Mouse (Mus musculus) T-cell, adult 2 months (primary cell): Measurements from ENCODE around the gene Dpp7.

Experiments
- DNase-seq: peaks from one replicate; pipeline ENCODE4 v3.0.0; 2022; ENCODE audit warnings: low spot score

Gene Dpp7

GRCm38 (mm10) chr2:25365091-25365761 lies 9.1 kb upstream of the Dpp7 start, which contains the start of gene Uap1l1:
TSS of gene Uap1l1 (minus strand) at chr2:25365682.
- peak; percentile 47 for DNase-seq

DNA sequence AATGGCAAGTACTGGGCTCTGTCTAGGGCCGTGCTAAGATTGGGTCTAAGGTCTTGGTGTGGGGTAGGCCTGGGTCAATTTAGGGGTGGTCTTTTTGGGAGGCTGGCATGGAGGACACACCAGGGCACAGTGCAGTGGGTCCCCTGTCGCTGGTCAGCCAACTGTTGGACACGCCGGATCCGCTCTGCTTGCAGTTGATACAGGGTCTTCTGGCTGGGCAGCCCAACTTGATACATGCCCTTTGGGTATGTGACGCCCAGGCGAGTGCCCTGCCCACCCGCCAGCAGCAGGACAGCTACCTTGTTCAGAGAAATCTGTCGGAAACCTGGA lies 8.6 kb upstream of the Dpp7 start:
- no peak for DNase-seq

GRCm38 (mm10) chr2:25364313-25364712 lies 8.2 kb upstream of the Dpp7 start:
- no peak for DNase-seq

DNA sequence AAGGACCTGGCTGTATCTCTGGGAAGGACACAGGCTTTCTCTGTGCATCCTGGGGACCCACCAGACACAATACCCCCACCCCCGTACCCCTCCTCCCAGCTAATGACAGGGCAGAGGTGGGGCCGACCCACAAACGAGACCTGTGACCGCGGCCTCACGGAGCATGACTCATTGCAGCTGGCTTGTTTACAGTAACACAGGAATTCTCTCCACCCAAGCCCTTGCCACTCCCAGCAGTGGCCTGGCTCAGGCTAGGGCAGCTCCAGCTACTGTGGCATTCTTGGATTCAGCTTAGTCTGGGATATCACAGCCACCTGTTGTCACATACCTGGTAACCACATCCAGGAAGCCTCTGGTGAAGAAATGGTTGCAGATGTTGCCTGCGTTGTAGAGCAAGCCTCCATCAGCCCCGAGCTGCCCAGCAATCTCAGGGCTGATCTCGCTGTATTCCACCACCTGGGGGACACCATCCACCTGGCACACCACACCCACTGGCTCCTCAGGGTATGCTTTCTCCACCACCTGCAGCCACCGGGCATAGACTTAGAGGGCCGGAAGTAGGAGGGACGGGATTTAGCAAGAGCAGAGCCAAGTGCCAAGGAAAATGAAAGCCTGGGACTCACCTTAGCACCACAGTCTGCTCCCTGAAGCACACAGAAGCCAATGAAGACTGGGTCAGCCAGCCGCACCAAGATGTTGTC lies 7.5 kb upstream of the Dpp7 start:
- no peak for DNase-seq

- no peak for DNase-seq
Observed at GRCm38 (mm10) chr2:25359848-25360247, 3.7 kb upstream of the Dpp7 start.

DNA sequence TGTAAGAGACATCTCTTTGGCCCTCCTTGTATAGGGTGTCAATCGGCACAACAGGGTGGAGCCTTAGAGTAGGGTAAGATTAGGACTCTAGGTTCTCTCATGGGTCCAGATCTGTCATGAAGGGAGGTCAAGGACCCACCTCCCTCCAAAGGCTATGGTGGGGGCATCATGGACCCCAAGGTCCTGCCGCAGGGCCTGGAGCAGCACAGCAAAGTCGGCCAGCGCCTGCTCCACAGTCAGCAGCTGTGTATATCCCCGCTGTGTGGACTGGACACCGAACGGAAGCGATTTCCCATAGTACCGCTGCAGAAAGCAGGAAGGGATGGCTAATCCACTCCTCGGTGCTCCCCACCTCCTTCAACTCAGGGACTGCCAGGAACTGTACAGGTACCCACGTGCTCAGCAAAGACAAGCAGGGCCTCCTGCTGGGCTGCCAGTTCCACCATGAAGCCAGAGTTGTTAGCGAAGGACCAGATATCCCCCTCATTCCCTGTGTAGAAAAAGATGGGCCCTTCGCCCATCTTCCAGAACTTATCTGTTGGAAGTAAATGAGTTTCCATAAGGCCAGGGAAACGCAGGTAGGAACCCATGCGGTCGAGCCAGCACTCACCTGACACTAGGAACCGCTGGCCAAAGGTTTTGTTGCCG lies 616 bp downstream of the Dpp7 start:
- DNase-seq, result no peak

DNA sequence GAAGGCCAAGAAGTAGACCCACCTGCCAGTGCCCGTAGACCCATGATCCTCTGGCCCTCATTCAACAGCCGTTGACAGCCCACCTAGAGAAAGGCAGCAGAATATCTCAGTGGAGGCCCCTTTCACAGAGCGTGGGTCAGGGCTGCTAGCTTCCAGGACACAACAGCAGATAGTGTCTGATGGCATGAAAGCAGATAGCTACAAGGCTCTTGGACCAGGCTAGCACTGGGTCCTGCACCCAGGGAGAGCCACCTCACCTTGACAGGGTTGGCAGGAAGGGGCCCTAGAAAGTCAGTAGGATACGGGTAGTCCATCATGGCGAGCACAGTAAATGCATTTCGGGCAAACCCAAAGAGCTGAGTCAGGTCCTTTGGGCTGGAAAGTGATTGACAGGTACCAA lies 1.9 kb downstream of the Dpp7 start:
- DNase-seq, result no peak

DNA sequence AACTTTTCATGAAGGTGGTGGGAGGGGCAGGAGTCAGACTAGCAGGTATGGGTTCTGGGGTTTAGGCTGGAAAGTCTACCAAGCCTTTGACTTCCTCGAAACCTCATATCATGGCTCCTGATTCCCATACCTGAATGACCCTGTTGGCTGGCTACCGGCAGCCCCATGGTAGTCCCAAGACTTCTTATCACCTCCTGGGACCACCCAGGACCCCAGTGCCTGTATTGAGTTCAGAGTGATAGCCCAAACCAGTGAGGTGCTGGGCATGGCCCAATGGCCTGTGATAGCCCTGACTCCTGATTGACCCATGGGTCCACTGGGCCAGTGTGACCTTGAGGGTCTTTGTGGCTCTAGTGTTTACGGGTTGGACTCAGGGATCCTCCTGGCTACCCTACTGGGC lies 5.5 kb downstream of the Dpp7 start:
- no peak for DNase-seq

- no peak for DNase-seq
Observed at GRCm38 (mm10) chr2:25349499-25349898, 6.7 kb downstream of the Dpp7 start.

- DNase-seq, result no peak
Observed at GRCm38 (mm10) chr2:25348162-25348561, 8.0 kb downstream of the Dpp7 start.

- DNase-seq, result no peak
Observed at GRCm38 (mm10) chr2:25338303-25338702, 17.9 kb downstream of the Dpp7 start.

DNA sequence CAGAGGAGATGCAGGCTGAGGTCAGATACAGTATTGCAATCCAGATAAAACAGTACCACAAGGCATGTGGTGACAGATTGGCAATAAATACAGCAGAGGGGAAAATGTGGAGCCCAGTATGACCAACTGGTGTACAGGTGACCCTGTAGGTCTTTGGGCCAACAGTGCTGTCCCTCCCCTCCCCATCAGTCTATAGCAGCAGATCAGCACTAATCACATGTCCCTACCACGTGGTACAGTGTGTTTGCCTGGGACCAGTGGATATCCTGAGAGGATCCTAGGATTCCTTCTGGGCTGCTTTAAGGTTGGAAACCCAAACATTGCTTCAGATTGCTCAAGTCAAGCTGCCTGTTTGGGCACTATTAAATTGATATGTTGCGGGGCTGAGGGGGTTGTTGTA lies 22.6 kb downstream of the Dpp7 start:
- no peak for DNase-seq

DNA sequence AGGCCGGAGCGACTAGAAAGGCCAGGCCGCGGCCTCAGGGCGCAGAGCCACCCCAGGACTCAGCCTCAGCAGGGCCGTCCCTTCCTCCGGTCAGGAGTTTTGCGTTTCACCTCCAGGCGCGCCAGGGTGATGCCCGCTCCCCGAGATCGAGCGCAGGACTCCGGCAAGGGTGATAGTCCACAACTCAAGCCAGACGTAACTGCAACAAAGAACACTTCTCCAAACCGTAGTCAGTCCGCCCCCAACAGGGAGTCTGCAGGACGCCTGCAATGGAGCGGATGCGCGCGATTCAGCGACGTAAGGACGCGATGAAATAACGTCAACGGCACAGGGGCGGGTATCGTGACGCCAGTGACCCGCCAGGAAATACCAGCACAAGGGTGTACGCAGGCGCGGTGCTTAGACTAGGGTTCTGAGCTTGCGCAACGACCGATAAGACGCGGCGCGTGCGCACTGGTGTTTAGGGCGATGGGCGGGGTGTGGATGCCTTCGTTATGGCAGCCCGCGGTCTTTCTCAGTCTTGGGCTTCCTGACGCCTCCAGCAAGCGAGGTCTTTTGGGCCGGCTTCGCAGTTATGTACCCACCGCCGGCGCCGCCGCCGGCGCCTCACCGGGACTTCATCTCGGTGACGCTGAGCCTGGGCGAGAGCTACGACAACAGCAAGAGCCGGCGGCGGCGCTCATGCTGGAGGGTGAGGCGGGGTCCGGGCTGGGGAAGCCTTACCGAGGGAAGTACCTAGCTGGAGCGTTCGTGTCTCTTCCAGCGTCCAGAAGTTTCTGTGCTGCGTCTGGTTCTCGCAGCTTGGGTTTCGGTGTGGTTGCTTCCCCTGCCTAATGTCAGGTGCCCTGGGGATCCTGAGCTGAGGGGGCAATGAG lies 23.6 kb downstream of the Dpp7 start, which contains the start of gene Man1b1:
Man1b1 (plus strand) TSS at position 53 of the 875 bp plus-strand sequence.
- DNase-seq, result peak; percentile 100

- no peak for DNase-seq
Observed at GRCm38 (mm10) chr2:25331470-25331869, 24.7 kb downstream of the Dpp7 start.

- DNase-seq, result no peak
Observed at GRCm38 (mm10) chr2:25328440-25328839, 27.7 kb downstream of the Dpp7 start.

DNA sequence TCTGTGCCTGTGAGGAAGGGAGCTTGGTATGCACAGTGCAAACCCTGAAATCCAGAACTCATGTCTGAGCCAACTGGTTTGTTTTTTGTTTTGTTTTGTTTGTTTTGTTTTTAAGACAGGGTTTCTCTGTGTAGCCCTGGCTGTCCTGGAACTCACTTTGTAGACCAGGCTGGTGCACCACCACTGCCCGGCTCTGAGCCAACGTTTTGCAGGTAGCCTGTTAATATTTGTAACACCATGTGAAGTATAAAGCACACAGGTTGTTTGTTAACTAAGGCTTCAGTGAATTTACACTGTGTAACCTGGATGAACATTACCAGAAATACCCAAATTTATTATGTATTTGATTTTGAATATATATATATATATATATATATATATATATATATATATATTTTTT lies 30.1 kb downstream of the Dpp7 start:
- no peak for DNase-seq

DNA sequence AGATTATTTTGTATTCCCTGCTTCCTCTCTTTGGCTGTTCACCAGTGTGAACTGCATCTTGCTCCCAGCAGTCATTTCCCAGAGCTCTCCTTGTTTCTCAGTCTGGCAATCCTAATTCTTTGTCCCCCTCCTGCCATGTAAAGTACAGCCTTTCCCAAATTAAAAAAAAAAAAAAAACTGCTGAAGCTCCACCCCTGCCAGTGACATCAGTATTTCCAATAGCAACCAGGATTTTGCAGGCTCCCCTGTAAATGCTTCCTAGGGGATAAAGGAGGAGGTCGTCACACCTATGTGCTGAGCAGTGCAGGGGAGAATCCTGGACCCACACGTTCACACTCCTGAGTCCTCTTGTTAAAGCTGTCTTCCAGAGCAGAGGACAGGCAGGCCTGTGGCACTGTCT lies 36.1 kb downstream of the Dpp7 start:
- DNase-seq, result no peak

DNA sequence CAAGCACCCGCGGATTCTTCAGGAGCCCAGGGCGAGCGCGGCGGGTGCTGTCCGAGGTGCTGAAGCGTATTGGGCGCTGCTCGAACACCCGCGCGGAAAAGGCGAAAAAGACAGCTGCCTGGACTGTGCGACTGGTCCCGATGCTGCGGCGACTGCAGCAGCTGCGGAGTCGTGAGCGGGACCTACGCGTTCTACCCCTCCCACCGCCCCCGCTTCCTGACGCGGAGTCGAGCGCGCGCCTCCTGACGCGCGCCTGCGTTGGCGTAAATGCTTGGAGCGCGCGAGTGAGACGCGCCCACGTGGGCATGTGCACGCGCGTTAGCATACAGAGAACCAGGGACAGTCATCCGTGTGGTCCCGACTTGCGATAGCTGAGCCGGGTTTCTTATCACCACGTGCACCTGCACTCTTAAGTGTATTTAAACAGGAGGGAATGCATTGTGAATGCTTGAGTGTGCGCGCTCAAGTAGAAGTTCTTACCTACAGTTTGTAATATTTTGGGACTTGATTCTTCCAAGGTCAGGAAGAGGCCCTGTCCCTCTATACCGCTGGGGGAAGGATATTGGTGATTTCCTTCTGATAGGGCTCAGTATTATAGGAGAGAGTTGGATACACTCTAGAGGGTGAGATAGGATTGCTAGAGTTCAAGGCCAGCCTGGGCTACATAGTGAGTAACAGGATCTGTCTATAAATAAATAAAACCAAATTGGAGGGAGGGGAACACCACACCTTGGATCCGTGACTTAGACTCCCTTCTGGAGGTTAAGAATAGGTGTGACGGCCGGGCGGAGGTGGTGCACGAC lies 37.0 kb downstream of the Dpp7 start, which contains the start of gene Grin1:
Grin1 (minus strand) TSS at position 217 of the 803 bp plus-strand sequence.
- peak; percentile 21 for DNase-seq

- DNase-seq, result no peak
Observed at GRCm38 (mm10) chr2:25318119-25318966, 37.8 kb downstream of the Dpp7 start.

- DNase-seq, result no peak
Observed at GRCm38 (mm10) chr2:25311491-25311891, 44.7 kb downstream of the Dpp7 start.
